Mouse (Mus musculus) hindbrain, embryonic 15.5 days (tissue): Measurements from ENCODE around the gene Cldn3. TPM values are rescaled to one million over a fixed set of nuclear protein-coding genes. Genes with fewer than 3 reads are reported as not detected.
A peak's percentile ranks its signal among the peaks of the same experiment; 100 is the strongest.
"Not testable (repeated sequence)": the region's sequence is repeated elsewhere in the genome, so short reads cannot be mapped to it uniquely, and the experiment has no call there.

Experiments
- ATAC-seq: fragments of 200-750 bp; cut with Nextera tagmentation; 2 replicates; pipeline ENCODE4 v1.8.0; 2017; ENCODE audit warnings: low read depth, moderate number of reproducible peaks, moderate TSS enrichment; ENCODE audit not compliant: low FRiP score
- H3K27ac ChIP-seq: fragments of 300-500 bp; sonication (generic); replicated peaks from 2 replicates; pipeline ENCODE4 v1.5.1; 2015; ENCODE audit warnings: mild to moderate bottlenecking, inconsistent platforms
- H3K27me3 ChIP-seq: fragments of 300-500 bp; sonication (generic); 2 replicates; pipeline ENCODE4 v1.6.1; 2015; ENCODE audit warnings: control low read depth, inconsistent platforms
- H3K36me3 ChIP-seq: fragments of 300-500 bp; sonication (generic); 2 replicates; pipeline ENCODE4 v1.6.1; 2015; ENCODE audit warnings: control low read depth, inconsistent platforms
- H3K4me1 ChIP-seq: fragments of 300-500 bp; sonication (generic); replicated peaks from 2 replicates; pipeline ENCODE4 v1.6.1; 2015; ENCODE audit warnings: control low read depth, inconsistent platforms
- H3K4me2 ChIP-seq: fragments of 300-500 bp; sonication (generic); 2 replicates; pipeline ENCODE4 v1.6.1; 2015; ENCODE audit warnings: moderate library complexity, mild to moderate bottlenecking, inconsistent platforms
- H3K4me3 ChIP-seq: fragments of 300-500 bp; sonication (generic); 2 replicates; pipeline ENCODE4 v1.5.1; 2015; ENCODE audit warnings: mild to moderate bottlenecking, inconsistent platforms
- H3K9ac ChIP-seq: fragments of 300-500 bp; sonication (generic); 2 replicates; pipeline ENCODE4 v1.6.1; 2015; ENCODE audit warnings: inconsistent platforms
- H3K9me3 ChIP-seq: fragments of 300-500 bp; sonication (generic); 2 replicates; pipeline ENCODE4 v1.6.1; 2016; ENCODE audit warnings: control low read depth, inconsistent platforms
- WGBS: fragments of 180-500 bp; shearing (Covaris S2); methylation state at CpG from one replicate; pipeline ENCODE4 v1.1.7; 2015; 5-methylcytosine and 5-hydroxymethylcytosine counted together
- polyA plus RNA-seq: library from polyadenylated mRNA; unstranded; fragments of >200 nt; fragmentation: Nextera tagmentation; extraction: Ambion mirVana; gene quantifications from 2 replicates; pipeline ENCODE4 v1.2.1, GENCODE M21; 2015

The Cldn3 gene
- polyA plus RNA-seq, 1 experiment from 2014 or later: 2.8 TPM

GRCm38 (mm10) chr5:134947420-134948084 is 38.5 kb upstream of the Cldn3 start:
- H3K36me3 ChIP-seq: no peaks in the 10 kb centered on the region
- no peak overlapping the region for H3K4me2 ChIP-seq
- no peak overlapping the region for H3K4me3 ChIP-seq
- H3K9me3 ChIP-seq: no peaks in the 10 kb centered on the region
- ATAC-seq: no peak
- WGBS: 69% methylated on average over 5 of the region's 5 CpGs
- H3K4me1 ChIP-seq: 0 out of 2 replicates have a peak, but pooled peaks cover 2% of the 10 kb centered on the region
- peaks cover 21% of the 10 kb centered on the region for H3K27me3 ChIP-seq
- H3K27ac ChIP-seq: no peak overlapping the region
- H3K9ac ChIP-seq: no peak overlapping the region

GRCm38 (mm10) chr5:134948085-134948439 is 38.0 kb upstream of the Cldn3 start:
- ATAC-seq: no peak

GRCm38 (mm10) chr5:134951053-134951884 is 34.7 kb upstream of the Cldn3 start:
- H3K27me3 ChIP-seq: peaks cover 8% of the 10 kb centered on the region
- no peak overlapping the region for H3K4me3 ChIP-seq
- H3K9ac ChIP-seq: no peak overlapping the region
- H3K4me1 ChIP-seq: 0 out of 2 replicates have a peak, but pooled peaks cover 2% of the 10 kb centered on the region
- H3K4me2 ChIP-seq: no peak overlapping the region
- H3K36me3 ChIP-seq: no peaks in the 10 kb centered on the region
- 46% methylated on average over 19 of the region's 19 CpGs for WGBS
- ATAC-seq: no peak
- no peaks in the 10 kb centered on the region for H3K9me3 ChIP-seq
- H3K27ac ChIP-seq: no peak overlapping the region

More at GRCm38 (mm10) chr5:134948085-134948439, 38.0 kb upstream of the Cldn3 start:
- Histone ChIP-seq H3K9me3 (no peaks in the 10 kb centered on the region), H3K27ac (no peak overlapping the region), H3K36me3 (no peaks in the 10 kb centered on the region), H3K4me3 (no peak overlapping the region), H3K9ac (no peak overlapping the region), H3K4me1 (0 out of 2 replicates have a peak, but pooled peaks cover 2% of the 10 kb centered on the region), H3K4me2 (no peak overlapping the region), H3K27me3 (peaks cover 21% of the 10 kb centered on the region)
- WGBS: 72% methylated on average over 4 of the region's 4 CpGs

GRCm38 (mm10) chr5:134955491-134955890 is 30.5 kb upstream of the Cldn3 start:
- no peaks in the 10 kb centered on the region for H3K4me1 ChIP-seq
- 92% methylated on average over 5 of the region's 5 CpGs for WGBS
- no peak overlapping the region for H3K4me2 ChIP-seq
- ATAC-seq: no peak
- H3K9ac ChIP-seq: no peak overlapping the region
- no peak overlapping the region for H3K4me3 ChIP-seq
- no peak overlapping the region for H3K27ac ChIP-seq
- no peaks in the 10 kb centered on the region for H3K9me3 ChIP-seq
- no peaks in the 10 kb centered on the region for H3K27me3 ChIP-seq
- H3K36me3 ChIP-seq: no peaks in the 10 kb centered on the region

- Histone ChIP-seq H3K9ac (no peak overlapping the region), H3K9me3 (no peaks in the 10 kb centered on the region), H3K4me1 (no peaks in the 10 kb centered on the region), H3K27ac (no peak overlapping the region), H3K27me3 (no peaks in the 10 kb centered on the region), H3K4me3 (no peak overlapping the region), H3K36me3 (no peaks in the 10 kb centered on the region), H3K4me2 (no peak overlapping the region)
- no peak for ATAC-seq
- WGBS: 79% methylated on average over 7 of the region's 7 CpGs
Measured at GRCm38 (mm10) chr5:134959114-134959513, 26.9 kb upstream of the Cldn3 start.

GRCm38 (mm10) chr5:134960430-134960829 is 25.6 kb upstream of the Cldn3 start:
- no peaks in the 10 kb centered on the region for H3K36me3 ChIP-seq
- H3K9ac ChIP-seq: no peak overlapping the region
- no peak overlapping the region for H3K4me2 ChIP-seq
- 69% methylated on average over 2 of the region's 2 CpGs for WGBS
- no peaks in the 10 kb centered on the region for H3K27me3 ChIP-seq
- no peaks in the 10 kb centered on the region for H3K9me3 ChIP-seq
- no peak overlapping the region for H3K4me3 ChIP-seq
- H3K4me1 ChIP-seq: no peaks in the 10 kb centered on the region
- no peak overlapping the region for H3K27ac ChIP-seq
- ATAC-seq: no peak

- Histone ChIP-seq H3K27ac (no peak overlapping the region), H3K4me1 (peaks cover 10% of the 10 kb centered on the region), H3K36me3 (no peaks in the 10 kb centered on the region), H3K4me2 (no peak overlapping the region), H3K27me3 (0 out of 2 replicates have a peak, but pooled peaks cover 3% of the 10 kb centered on the region), H3K4me3 (no peak overlapping the region), H3K9me3 (no peaks in the 10 kb centered on the region), H3K9ac (no peak overlapping the region)
- 92% methylated on average over 2 of the region's 2 CpGs for WGBS
- ATAC-seq: no peak
Measured at GRCm38 (mm10) chr5:134961519-134961918, 24.5 kb upstream of the Cldn3 start.

- H3K36me3 ChIP-seq: no peaks in the 10 kb centered on the region
- H3K9me3 ChIP-seq: no peaks in the 10 kb centered on the region
- ATAC-seq: no peak
- H3K4me3 ChIP-seq: no peak overlapping the region
- H3K27ac ChIP-seq: no peak overlapping the region
- H3K4me1 ChIP-seq: peaks cover 11% of the 10 kb centered on the region
- no peak overlapping the region for H3K4me2 ChIP-seq
- 0 out of 2 replicates have a peak, but pooled peaks cover 4% of the 10 kb centered on the region for H3K27me3 ChIP-seq
- H3K9ac ChIP-seq: no peak overlapping the region
- 45% methylated on average over 5 of the region's 5 CpGs for WGBS
Measured at GRCm38 (mm10) chr5:134963546-134963945, 22.5 kb upstream of the Cldn3 start.

GRCm38 (mm10) chr5:134964655-134965054 is 21.4 kb upstream of the Cldn3 start:
- H3K4me1 ChIP-seq: peaks cover 11% of the 10 kb centered on the region
- H3K9ac ChIP-seq, ATAC-seq, H3K36me3 ChIP-seq, H3K9me3 ChIP-seq, H3K4me2 ChIP-seq, H3K27ac ChIP-seq, H3K4me3 ChIP-seq, H3K27me3 ChIP-seq: not testable (repeated sequence)

- ATAC-seq: 0 out of 2 replicates have a peak, but pooled peaks have one; percentile 57
- Histone ChIP-seq H3K9ac (no peak overlapping the region), H3K4me1 (peaks cover 11% of the 10 kb centered on the region), H3K4me3 (peak overlapping the region; percentile 26), H3K9me3 (no peaks in the 10 kb centered on the region), H3K36me3 (no peaks in the 10 kb centered on the region), H3K27ac (no peak overlapping the region), H3K4me2 (peak overlapping the region; percentile 54), H3K27me3 (0 out of 2 replicates have a peak, but pooled peaks cover 4% of the 10 kb centered on the region)
- WGBS: 5% methylated on average over 10 of the region's 10 CpGs
Measured at GRCm38 (mm10) chr5:134965473-134965851, 20.6 kb upstream of the Cldn3 start.

GRCm38 (mm10) chr5:134965852-134966821 is 19.9 kb upstream of the Cldn3 start:
- no peak overlapping the region for H3K27ac ChIP-seq
- 0 out of 2 replicates have a peak, but pooled peaks cover 4% of the 10 kb centered on the region for H3K27me3 ChIP-seq
- peak; percentile 79 for ATAC-seq
- peaks cover 11% of the 10 kb centered on the region for H3K4me1 ChIP-seq
- H3K9me3 ChIP-seq: no peaks in the 10 kb centered on the region
- no peaks in the 10 kb centered on the region for H3K36me3 ChIP-seq
- H3K4me2 ChIP-seq: peak overlapping the region; percentile 54
- peak overlapping the region; percentile 26 for H3K4me3 ChIP-seq
- 3% methylated on average over 33 of the region's 33 CpGs for WGBS
- no peak overlapping the region for H3K9ac ChIP-seq
